Mouse (Mus musculus) mesoderm, embryonic 11.5 days (tissue): ENCODE results near the gene Hexim2.

Source experiments
- DNase-seq: peaks from one replicate; pipeline ENCODE4 v3.0.0-alpha.2; 2012; ENCODE audit warnings: low read depth, low spot score

The Hexim2 gene

GRCm38 (mm10) chr11:103111881-103112551, 20.2 kb upstream of the Hexim2 start:
- DNase-seq, result peak; percentile 58

GRCm38 (mm10) chr11:103112552-103112912, 19.7 kb upstream of the Hexim2 start:
- DNase-seq, result no peak

- DNase-seq, result no peak
Measured at GRCm38 (mm10) chr11:103113005-103113404, 19.2 kb upstream of the Hexim2 start.

- DNase-seq, result no peak
Measured at GRCm38 (mm10) chr11:103113771-103114170, 18.5 kb upstream of the Hexim2 start.

GRCm38 (mm10) chr11:103114270-103114943, 17.8 kb upstream of the Hexim2 start:
- DNase-seq, result no peak

GRCm38 (mm10) chr11:103115163-103116007, 16.8 kb upstream of the Hexim2 start:
- DNase-seq, result peak; percentile 82

GRCm38 (mm10) chr11:103116008-103116818, 16.0 kb upstream of the Hexim2 start, which contains the start of gene Hexim1:
TSS of gene Hexim1 (plus strand) at chr11:103116231.
- peak; percentile 100 for DNase-seq

- DNase-seq, result peak; percentile 69
Measured at GRCm38 (mm10) chr11:103116959-103117590, 15.2 kb upstream of the Hexim2 start.

- DNase-seq, result peak; percentile 54
Measured at GRCm38 (mm10) chr11:103117591-103118009, 14.6 kb upstream of the Hexim2 start.

GRCm38 (mm10) chr11:103118866-103119265, 13.4 kb upstream of the Hexim2 start:
- DNase-seq, result no peak

GRCm38 (mm10) chr11:103119609-103120008, 12.6 kb upstream of the Hexim2 start:
- no peak for DNase-seq

- DNase-seq, result no peak
Measured at GRCm38 (mm10) chr11:103120315-103120714, 11.9 kb upstream of the Hexim2 start.

GRCm38 (mm10) chr11:103132576-103133455, 587 bp downstream of the Hexim2 start:
- peak; percentile 100 for DNase-seq

GRCm38 (mm10) chr11:103133456-103134185, 1.4 kb downstream of the Hexim2 start:
- no peak for DNase-seq

GRCm38 (mm10) chr11:103134221-103134620, 2.0 kb downstream of the Hexim2 start:
- DNase-seq, result no peak

GRCm38 (mm10) chr11:103136039-103136577, 3.9 kb downstream of the Hexim2 start:
- DNase-seq, result no peak

- no peak for DNase-seq
Measured at GRCm38 (mm10) chr11:103139951-103140762, 7.9 kb downstream of the Hexim2 start.

GRCm38 (mm10) chr11:103140763-103141100, 8.5 kb downstream of the Hexim2 start:
- DNase-seq, result no peak
